Mouse (Mus musculus): ENCODE measurements at regions not wholly inside any gene's neighbourhood (a gene's known extent, or its start where the extent isn't known, plus 50 kb on each side); places are given as distances from the start of the nearest gene placed in this dataset.

DNA sequence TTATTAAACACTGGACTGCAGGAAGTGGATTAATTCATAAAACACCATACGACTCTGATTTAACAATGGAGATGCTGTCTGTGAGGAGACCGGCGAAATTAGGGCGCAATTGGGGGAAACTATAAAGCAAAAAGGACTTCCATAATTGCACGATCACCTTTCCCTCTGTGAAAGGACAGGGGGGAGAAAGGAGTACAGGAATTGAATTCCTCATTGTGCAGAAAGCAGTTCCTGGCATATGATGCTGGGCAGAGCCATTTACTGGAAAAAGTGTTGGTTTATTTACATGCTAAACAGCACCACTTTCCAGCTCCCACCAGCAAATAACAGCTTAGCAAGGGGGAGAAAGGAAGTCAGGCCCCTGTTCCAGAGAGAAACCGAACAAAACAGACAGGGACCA is 160.8 kb downstream of the Tex36 start:
- Histone ChIP-seq H3K36me3 (replicated peaks; ENCODE audit: control insufficient read depth, insufficient read depth, low read length) (no peaks in the 10 kb centered on the region), H3K9ac (replicated peaks; ENCODE audit: low read depth, low read length) (no peak overlapping the region), H3K4me2 (ENCODE audit: low read depth, low read length) (no peak overlapping the region), H3K27me3 (ENCODE audit: control insufficient read depth, insufficient read depth, low read length) (no peaks in the 10 kb centered on the region), H3K9me3 (replicated peaks; ENCODE audit: control insufficient read depth, low read length) (no peaks in the 10 kb centered on the region), H3K4me3 (ENCODE audit: low read depth, low read length) (no peak overlapping the region), H3K27ac (ENCODE audit: low read depth) (no peak overlapping the region), H3K4me1 (ENCODE audit: control insufficient read depth, insufficient read depth) (no peaks in the 10 kb centered on the region)
- TF ChIP-seq EP300 (IDR thresholded peaks at IDR 0.05; ENCODE audit: low read depth), result no peak
- TF ChIP-seq CTCF (IDR thresholded peaks at IDR 0.05; ENCODE audit: low read depth), result no peak
- 76% methylated on average over 6 of the region's 6 CpGs for WGBS
- ATAC-seq (ENCODE audit: insufficient read depth, low read depth) (no peak), DNase-seq (ENCODE audit: low spot score) (no peak)

DNA sequence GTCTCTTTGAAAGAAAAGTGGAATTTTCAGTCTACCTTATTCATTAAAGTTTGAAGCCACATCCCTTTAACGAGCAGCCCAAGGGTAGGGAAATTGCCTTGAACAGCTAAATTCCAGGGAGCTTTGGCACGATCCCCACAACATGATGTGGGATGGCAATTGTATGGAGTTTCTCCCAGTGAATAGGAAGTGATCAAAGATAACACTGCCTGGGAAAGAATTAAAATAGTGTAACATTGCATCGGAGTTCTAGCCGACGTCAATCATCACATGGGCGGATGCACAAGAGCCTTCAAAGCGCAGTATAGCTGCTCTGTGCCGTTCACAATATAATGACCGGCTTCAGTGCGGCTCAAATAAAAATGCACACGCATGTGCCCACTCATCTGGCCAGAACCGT is 161.2 kb downstream of the Tex36 start:
- H3K4me3 ChIP-seq (ENCODE audit: low read depth, low read length), result no peak overlapping the region
- WGBS, result 56% methylated on average over 12 of the region's 12 CpGs
- H3K4me1 ChIP-seq (ENCODE audit: control insufficient read depth, insufficient read depth), result no peaks in the 10 kb centered on the region
- DNase-seq (ENCODE audit: low spot score) (no peak), ATAC-seq (ENCODE audit: insufficient read depth, low read depth) (no peak)
- no peak overlapping the region for H3K9ac ChIP-seq (replicated peaks; ENCODE audit: low read depth, low read length)
- no peak overlapping the region for H3K4me2 ChIP-seq (ENCODE audit: low read depth, low read length)
- H3K36me3 ChIP-seq (replicated peaks; ENCODE audit: control insufficient read depth, insufficient read depth, low read length), result no peaks in the 10 kb centered on the region
- no peak overlapping the region for H3K27ac ChIP-seq (ENCODE audit: low read depth)
- no peaks in the 10 kb centered on the region for H3K27me3 ChIP-seq (ENCODE audit: control insufficient read depth, insufficient read depth, low read length)
- TF ChIP-seq CTCF (IDR thresholded peaks at IDR 0.05; ENCODE audit: low read depth) (no peak), EP300 (IDR thresholded peaks at IDR 0.05; ENCODE audit: low read depth) (no peak)
- H3K9me3 ChIP-seq (replicated peaks; ENCODE audit: control insufficient read depth, low read length), result no peaks in the 10 kb centered on the region

DNA sequence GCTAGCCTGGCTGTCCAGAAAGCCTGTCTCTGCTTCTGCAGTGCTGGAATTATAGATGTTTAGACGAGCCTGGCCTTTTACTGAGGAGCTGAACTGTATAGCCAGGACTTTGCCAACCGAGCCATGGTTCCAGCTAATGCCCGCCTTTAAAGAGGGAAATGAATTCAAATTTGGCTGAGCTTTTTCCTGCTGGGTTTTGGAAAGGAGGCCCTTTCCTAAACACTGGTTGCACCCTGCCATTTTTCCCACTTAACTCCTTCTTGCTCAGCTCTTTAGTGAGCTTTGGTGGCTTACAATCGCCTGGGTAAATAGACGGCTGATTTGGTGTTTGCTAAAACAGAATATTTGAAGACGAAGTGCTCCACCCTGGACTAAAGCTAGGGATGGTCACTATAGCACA is 161.9 kb downstream of the Tex36 start:
- TF ChIP-seq CTCF (IDR thresholded peaks at IDR 0.05; ENCODE audit: low read depth) (no peak), EP300 (IDR thresholded peaks at IDR 0.05; ENCODE audit: low read depth) (no peak)
- Histone ChIP-seq H3K9me3 (replicated peaks; ENCODE audit: control insufficient read depth, low read length) (no peaks in the 10 kb centered on the region), H3K9ac (replicated peaks; ENCODE audit: low read depth, low read length) (no peak overlapping the region), H3K4me1 (ENCODE audit: control insufficient read depth, insufficient read depth) (no peaks in the 10 kb centered on the region), H3K36me3 (replicated peaks; ENCODE audit: control insufficient read depth, insufficient read depth, low read length) (no peaks in the 10 kb centered on the region), H3K27ac (ENCODE audit: low read depth) (no peak overlapping the region), H3K4me2 (ENCODE audit: low read depth, low read length) (no peak overlapping the region), H3K27me3 (ENCODE audit: control insufficient read depth, insufficient read depth, low read length) (no peaks in the 10 kb centered on the region), H3K4me3 (ENCODE audit: low read depth, low read length) (no peak overlapping the region)
- no peak for DNase-seq (ENCODE audit: low spot score)
- 81% methylated on average over 6 of the region's 6 CpGs for WGBS
- ATAC-seq (ENCODE audit: insufficient read depth, low read depth), result no peak

DNA sequence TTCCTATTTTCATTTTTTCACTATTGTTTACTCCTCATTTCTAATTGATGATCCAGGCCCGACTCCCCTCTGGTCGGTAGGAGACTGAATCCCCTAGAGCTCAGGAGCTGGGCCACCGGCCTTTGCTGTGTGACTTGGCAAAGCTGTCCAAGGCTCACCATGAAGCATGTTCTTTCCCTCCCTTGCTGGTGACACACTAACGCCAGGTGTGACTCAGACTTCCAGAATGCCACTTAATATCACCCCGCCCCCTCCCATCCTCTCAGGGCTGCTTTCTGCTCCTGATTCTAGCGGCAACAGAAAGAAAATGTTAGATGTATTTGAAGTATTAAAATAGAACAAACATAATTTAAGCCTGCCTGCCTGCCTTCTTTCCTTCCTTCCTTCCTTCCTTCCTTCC is 163.3 kb downstream of the Tex36 start:
- no peak overlapping the region for H3K4me3 ChIP-seq (ENCODE audit: low read depth, low read length)
- no peak for ATAC-seq (ENCODE audit: insufficient read depth, low read depth)
- no peak for DNase-seq (ENCODE audit: low spot score)
- H3K27ac ChIP-seq (ENCODE audit: low read depth), result no peak overlapping the region
- TF ChIP-seq EP300 (IDR thresholded peaks at IDR 0.05; ENCODE audit: low read depth), result no peak
- TF ChIP-seq CTCF (IDR thresholded peaks at IDR 0.05; ENCODE audit: low read depth), result no peak
- no peaks in the 10 kb centered on the region for H3K9me3 ChIP-seq (replicated peaks; ENCODE audit: control insufficient read depth, low read length)
- no peak overlapping the region for H3K4me2 ChIP-seq (ENCODE audit: low read depth, low read length)
- H3K36me3 ChIP-seq (replicated peaks; ENCODE audit: control insufficient read depth, insufficient read depth, low read length), result no peaks in the 10 kb centered on the region
- H3K4me1 ChIP-seq (ENCODE audit: control insufficient read depth, insufficient read depth), result no peaks in the 10 kb centered on the region
- WGBS, result 65% methylated on average over 6 of the region's 6 CpGs
- H3K27me3 ChIP-seq (ENCODE audit: control insufficient read depth, insufficient read depth, low read length), result no peaks in the 10 kb centered on the region
- H3K9ac ChIP-seq (replicated peaks; ENCODE audit: low read depth, low read length), result no peak overlapping the region

DNA sequence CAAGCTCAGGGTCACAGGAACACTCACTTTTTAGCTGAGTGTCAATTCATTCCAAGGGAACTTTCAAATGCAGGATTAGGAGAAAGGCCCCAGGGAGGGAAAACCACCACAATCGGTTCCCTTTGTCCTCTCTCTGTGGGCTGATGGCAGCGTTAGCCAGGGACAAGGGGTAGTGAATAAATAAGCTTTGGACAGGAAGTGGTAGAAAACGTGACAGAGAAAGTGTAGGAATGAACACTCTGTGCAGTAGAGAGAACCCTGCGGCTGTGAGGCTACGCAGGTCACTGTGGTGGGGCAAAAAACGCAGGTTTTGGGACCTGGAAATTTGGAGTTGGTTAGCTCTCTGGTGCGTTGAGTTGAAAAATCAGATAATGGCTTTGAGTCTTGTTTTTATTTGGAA is 164.1 kb downstream of the Tex36 start:
- no peaks in the 10 kb centered on the region for H3K27me3 ChIP-seq (ENCODE audit: control insufficient read depth, insufficient read depth, low read length)
- H3K36me3 ChIP-seq (replicated peaks; ENCODE audit: control insufficient read depth, insufficient read depth, low read length), result no peaks in the 10 kb centered on the region
- H3K9me3 ChIP-seq (replicated peaks; ENCODE audit: control insufficient read depth, low read length), result no peaks in the 10 kb centered on the region
- ATAC-seq (ENCODE audit: insufficient read depth, low read depth), result no peak
- TF ChIP-seq CTCF (IDR thresholded peaks at IDR 0.05; ENCODE audit: low read depth), result no peak
- no peak for TF ChIP-seq EP300 (IDR thresholded peaks at IDR 0.05; ENCODE audit: low read depth)
- no peak overlapping the region for H3K4me2 ChIP-seq (ENCODE audit: low read depth, low read length)
- DNase-seq (ENCODE audit: low spot score), result no peak
- no peak overlapping the region for H3K4me3 ChIP-seq (ENCODE audit: low read depth, low read length)
- no peaks in the 10 kb centered on the region for H3K4me1 ChIP-seq (ENCODE audit: control insufficient read depth, insufficient read depth)
- 53% methylated on average over 7 of the region's 7 CpGs for WGBS
- no peak overlapping the region for H3K9ac ChIP-seq (replicated peaks; ENCODE audit: low read depth, low read length)
- H3K27ac ChIP-seq (ENCODE audit: low read depth), result no peak overlapping the region

DNA sequence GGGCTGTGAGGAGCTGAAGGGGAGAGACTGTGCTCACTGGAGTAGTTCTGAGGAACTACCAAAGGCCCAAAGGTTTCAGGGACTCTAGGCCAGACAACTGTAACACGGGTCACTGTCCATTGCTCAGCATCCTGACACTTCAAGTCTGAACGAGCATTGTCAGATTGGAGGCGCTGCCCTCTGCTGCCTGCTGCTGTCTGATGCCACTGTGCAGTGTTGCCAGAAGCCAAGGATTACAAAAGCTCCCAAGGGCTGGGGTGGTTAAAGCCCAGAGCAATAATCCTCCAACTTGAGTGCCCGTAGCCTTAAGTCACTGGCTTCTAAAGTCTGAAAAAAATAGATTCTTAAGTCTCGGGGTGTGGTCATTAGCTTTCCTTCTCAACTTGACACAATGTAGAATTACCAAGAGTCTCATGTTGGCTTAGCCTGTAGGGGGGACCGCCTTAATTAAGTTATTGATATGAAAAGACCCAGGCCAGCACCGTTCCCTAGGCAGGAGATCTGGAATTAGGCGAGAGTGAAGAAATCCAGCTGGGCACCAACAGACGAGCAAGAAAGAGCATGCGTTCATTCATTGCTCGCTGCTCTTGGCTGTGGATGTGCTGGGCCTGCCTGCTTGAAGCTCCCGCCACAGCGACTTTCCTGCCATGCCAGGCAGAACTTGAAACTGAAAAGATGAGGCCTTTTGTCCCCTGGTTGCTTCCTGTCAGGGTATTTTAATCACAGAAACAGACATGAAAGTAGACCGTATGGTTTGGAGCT is 166.2 kb downstream of the Tex36 start:
- DNase-seq (ENCODE audit: low spot score) (no peak), ATAC-seq (ENCODE audit: insufficient read depth, low read depth) (no peak)
- H3K9me3 ChIP-seq (replicated peaks; ENCODE audit: control insufficient read depth, low read length), result no peaks in the 10 kb centered on the region
- H3K4me3 ChIP-seq (ENCODE audit: low read depth, low read length), result no peak overlapping the region
- H3K27ac ChIP-seq (ENCODE audit: low read depth), result no peak overlapping the region
- no peaks in the 10 kb centered on the region for H3K27me3 ChIP-seq (ENCODE audit: control insufficient read depth, insufficient read depth, low read length)
- TF ChIP-seq CTCF (IDR thresholded peaks at IDR 0.05; ENCODE audit: low read depth) (peak; percentile 25), EP300 (IDR thresholded peaks at IDR 0.05; ENCODE audit: low read depth) (no peak)
- H3K9ac ChIP-seq (replicated peaks; ENCODE audit: low read depth, low read length), result no peak overlapping the region
- H3K36me3 ChIP-seq (replicated peaks; ENCODE audit: control insufficient read depth, insufficient read depth, low read length), result no peaks in the 10 kb centered on the region
- WGBS, result 75% methylated on average over 14 of the region's 14 CpGs
- no peak overlapping the region for H3K4me2 ChIP-seq (ENCODE audit: low read depth, low read length)
- no peaks in the 10 kb centered on the region for H3K4me1 ChIP-seq (ENCODE audit: control insufficient read depth, insufficient read depth)

All from heart, postnatal 0 days (tissue).